Mouse (Mus musculus): ENCODE data around the gene Lyrm9. TPM values are rescaled to one million over a fixed set of nuclear protein-coding genes. Genes with fewer than 3 reads are reported as not detected.
A peak's percentile ranks its signal among the peaks of the same experiment; 100 is the strongest.

Gene Lyrm9
- polyA plus RNA-seq, 1 experiment from 2014 or later, result 13.9 TPM

DNA sequence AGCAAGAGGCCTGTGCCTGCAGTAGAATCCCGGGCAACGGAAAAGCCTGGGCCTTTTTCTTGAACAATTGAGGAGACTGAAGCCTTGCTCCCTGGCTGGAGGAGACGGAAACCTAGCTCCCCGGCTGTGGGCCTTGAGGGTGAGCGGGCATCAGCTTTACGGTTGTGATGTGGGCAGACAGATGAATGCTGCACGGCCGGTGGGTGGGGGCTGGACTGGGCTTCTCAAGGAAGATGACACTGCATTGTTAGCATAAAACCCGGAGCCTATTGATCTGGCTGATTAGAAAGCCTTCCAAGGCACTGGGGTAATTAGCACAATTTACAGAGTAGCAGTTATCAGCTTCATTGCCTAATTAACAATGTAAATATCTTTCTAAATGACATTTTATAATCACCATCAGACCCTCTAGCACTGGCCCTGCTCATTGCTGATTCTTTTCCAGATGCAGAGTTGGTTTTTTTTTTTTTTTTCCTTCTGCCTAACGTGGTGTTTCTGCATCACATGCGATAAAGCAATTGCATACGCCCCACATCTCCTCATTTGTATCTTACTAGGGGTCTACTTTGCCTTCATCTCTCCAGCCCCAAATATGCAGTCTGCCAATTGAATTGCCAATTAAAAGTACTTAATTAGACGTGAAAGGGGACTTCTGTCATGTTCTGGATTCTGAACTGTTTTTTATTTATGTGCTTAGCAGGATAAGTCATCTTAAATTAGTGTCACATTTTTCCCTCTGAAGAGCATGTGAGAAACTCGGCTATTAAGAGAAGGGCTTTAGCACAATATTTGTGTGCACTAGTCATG, 10.2 kb upstream of the Lyrm9 start:
- Histone ChIP-seq H3K4me1 (ENCODE audit: insufficient read depth) (no peaks in the 10 kb centered on the region), H3K27ac (ENCODE audit: low read depth) (no peak overlapping the region), H3K36me3 (ENCODE audit: insufficient read depth) (no peaks in the 10 kb centered on the region), H3K4me3 (ENCODE audit: low read depth, low read length) (no peak overlapping the region), H3K9ac (no peak overlapping the region), H3K9me3 (ENCODE audit: low read depth, low read length) (no peaks in the 10 kb centered on the region), H3K4me2 (no peak overlapping the region), H3K27me3 (ENCODE audit: insufficient read depth, low read length) (no peaks in the 10 kb centered on the region)
- TF ChIP-seq CTCF (IDR thresholded peaks at IDR 0.05; ENCODE audit: low read depth), result no peak
- ATAC-seq (ENCODE audit: insufficient read depth) (no peak), DNase-seq (no peak)
- 64% methylated on average over 14 of the region's 14 CpGs for WGBS

DNA sequence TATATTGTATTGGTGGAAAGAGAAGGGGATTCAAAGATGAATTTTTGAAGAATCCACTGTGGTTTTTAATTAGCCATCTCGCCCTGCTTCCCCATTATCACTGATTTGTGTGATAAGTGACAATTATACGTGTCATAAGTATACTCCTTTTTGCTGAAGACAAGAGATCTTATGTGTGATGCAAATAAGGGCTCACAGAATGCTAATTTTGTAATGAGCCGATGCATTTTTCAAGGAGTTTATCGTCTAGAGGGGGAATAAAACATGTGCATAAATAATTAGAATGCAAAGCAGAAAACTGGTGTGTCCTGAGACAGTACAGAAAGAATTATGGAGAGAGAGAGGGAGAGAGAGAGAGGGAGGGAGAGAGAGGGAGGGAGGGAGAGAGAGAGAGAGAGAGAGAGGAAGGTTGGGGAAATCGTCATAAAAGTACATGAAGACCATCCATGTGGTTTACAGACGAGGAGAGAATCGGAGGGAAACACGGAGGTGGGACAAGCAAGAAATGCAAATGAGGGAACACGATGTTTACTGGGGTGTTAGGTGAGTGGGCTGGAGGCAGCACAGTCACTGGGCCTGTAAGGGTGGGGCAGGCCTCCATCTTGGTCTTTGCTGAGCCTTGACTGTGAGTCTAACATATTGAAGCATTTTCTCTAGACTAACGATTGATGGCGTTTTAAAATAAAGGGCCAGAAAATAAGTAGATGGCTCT, 8.9 kb upstream of the Lyrm9 start:
- Histone ChIP-seq H3K9me3 (ENCODE audit: low read depth, low read length) (no peaks in the 10 kb centered on the region), H3K4me2 (no peak overlapping the region), H3K27me3 (ENCODE audit: insufficient read depth, low read length) (no peaks in the 10 kb centered on the region), H3K9ac (no peak overlapping the region), H3K36me3 (ENCODE audit: insufficient read depth) (no peaks in the 10 kb centered on the region), H3K27ac (ENCODE audit: low read depth) (no peak overlapping the region), H3K4me1 (ENCODE audit: insufficient read depth) (no peaks in the 10 kb centered on the region), H3K4me3 (ENCODE audit: low read depth, low read length) (no peak overlapping the region)
- no peak for TF ChIP-seq CTCF (IDR thresholded peaks at IDR 0.05; ENCODE audit: low read depth)
- DNase-seq (no peak), ATAC-seq (ENCODE audit: insufficient read depth) (no peak)
- 78% methylated on average over 11 of the region's 11 CpGs for WGBS

DNA sequence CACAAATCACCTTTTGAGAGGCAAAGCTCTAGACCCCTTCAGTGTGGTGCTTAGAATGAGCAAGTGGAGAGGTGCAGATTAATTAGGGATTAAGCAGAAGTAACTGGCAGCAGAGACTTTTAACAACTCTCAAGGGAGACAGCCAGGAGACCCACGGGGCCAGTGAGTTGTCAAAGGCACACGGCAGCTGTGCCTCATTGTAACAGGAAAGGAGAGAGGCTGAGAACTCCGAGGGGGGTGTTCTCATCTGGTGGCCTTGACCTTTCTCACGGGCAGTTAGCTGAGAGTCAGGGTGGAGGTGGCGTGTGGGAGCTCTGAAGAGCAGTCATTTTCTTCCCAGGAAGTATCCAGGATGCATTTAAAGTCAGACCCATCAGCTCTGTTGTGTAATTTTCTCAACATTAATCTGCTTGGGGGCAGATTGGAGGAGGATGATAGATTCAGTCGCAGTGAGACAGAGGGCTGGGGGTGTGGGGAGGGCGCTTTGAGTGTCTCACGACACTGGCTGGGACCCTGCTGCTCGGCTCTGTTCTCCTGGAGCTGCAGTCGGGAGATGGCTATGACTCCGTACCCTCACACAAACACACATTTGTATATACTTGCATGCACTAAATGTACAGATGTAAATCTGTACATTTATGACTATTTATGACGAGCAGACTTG, 5.9 kb upstream of the Lyrm9 start:
- H3K4me2 ChIP-seq, result no peak overlapping the region
- H3K36me3 ChIP-seq (ENCODE audit: insufficient read depth), result no peaks in the 10 kb centered on the region
- H3K9me3 ChIP-seq (ENCODE audit: low read depth, low read length), result no peaks in the 10 kb centered on the region
- no peak for TF ChIP-seq CTCF (IDR thresholded peaks at IDR 0.05; ENCODE audit: low read depth)
- DNase-seq (no peak), ATAC-seq (ENCODE audit: insufficient read depth) (no peak)
- WGBS, result 23% methylated on average over 12 of the region's 12 CpGs
- no peaks in the 10 kb centered on the region for H3K27me3 ChIP-seq (ENCODE audit: insufficient read depth, low read length)
- H3K4me3 ChIP-seq (ENCODE audit: low read depth, low read length), result no peak overlapping the region
- no peaks in the 10 kb centered on the region for H3K4me1 ChIP-seq (ENCODE audit: insufficient read depth)
- H3K9ac ChIP-seq, result no peak overlapping the region
- H3K27ac ChIP-seq (ENCODE audit: low read depth), result no peak overlapping the region

DNA sequence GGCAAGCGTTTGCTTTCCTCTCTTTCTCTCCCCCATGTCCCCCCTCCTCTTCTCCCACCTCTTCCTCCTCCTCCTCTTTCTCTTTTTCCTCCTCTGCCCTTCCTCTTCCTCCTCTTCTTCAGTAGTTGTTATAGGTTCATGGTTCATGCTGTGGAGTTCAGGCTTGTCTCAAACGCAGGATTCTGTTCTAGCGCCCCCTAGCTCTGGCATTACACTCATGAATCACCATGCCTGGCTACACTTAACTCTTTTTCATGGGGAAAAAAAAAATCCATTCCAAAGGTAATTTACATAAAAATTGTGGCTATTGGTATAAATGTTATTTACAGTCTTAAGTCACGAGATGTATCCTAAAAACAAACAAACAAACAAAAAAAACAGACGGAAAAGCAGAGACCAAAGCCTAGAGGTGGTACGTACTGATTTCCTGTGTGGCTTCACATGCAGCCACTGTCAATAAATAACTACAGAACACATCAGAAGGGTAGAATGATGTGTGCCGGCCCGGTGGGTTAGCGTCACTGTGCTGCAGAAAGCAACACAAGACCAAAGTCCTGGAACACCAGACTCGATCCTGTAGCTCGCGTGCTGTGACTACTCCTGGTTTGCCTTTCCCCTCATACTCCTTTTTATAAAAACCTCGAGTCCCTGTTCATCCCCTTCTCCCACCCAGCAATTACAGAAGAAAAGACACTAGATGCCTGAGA, 3.4 kb upstream of the Lyrm9 start:
- H3K4me3 ChIP-seq (ENCODE audit: low read depth, low read length), result no peak overlapping the region
- no peak for ATAC-seq (ENCODE audit: insufficient read depth)
- TF ChIP-seq CTCF (IDR thresholded peaks at IDR 0.05; ENCODE audit: low read depth), result peak; percentile 69
- H3K27me3 ChIP-seq (ENCODE audit: insufficient read depth, low read length), result no peaks in the 10 kb centered on the region
- H3K27ac ChIP-seq (ENCODE audit: low read depth), result no peak overlapping the region
- H3K9ac ChIP-seq, result no peak overlapping the region
- no peaks in the 10 kb centered on the region for H3K9me3 ChIP-seq (ENCODE audit: low read depth, low read length)
- no peaks in the 10 kb centered on the region for H3K4me1 ChIP-seq (ENCODE audit: insufficient read depth)
- WGBS, result 55% methylated on average over 13 of the region's 13 CpGs
- H3K36me3 ChIP-seq (ENCODE audit: insufficient read depth), result no peaks in the 10 kb centered on the region
- peak; percentile 79 for DNase-seq
- H3K4me2 ChIP-seq, result no peak overlapping the region

DNA sequence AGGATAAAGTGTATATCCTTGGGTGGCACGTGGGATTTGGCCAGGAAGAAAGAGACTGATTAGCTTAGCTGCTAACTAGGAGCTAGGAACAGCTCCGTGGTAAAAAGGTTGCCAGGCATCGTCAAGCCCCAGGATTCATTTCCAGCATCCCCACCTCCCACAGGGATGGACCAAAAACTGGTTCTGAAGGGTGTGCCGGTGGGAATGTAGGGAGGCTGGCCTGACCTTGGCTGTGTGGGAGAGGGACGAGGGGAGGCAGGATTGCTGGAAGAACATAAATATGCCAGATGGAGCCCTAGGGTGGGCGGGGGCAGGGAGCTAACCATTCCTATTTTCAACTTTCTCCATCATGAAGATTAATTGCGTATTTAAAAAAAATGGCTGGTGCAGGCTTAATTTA, 1.2 kb downstream of the Lyrm9 start:
- H3K27ac ChIP-seq (ENCODE audit: low read depth), result no peak overlapping the region
- no peak for TF ChIP-seq CTCF (IDR thresholded peaks at IDR 0.05; ENCODE audit: low read depth)
- H3K9ac ChIP-seq, result no peak overlapping the region
- no peaks in the 10 kb centered on the region for H3K27me3 ChIP-seq (ENCODE audit: insufficient read depth, low read length)
- no peaks in the 10 kb centered on the region for H3K36me3 ChIP-seq (ENCODE audit: insufficient read depth)
- no peak overlapping the region for H3K4me3 ChIP-seq (ENCODE audit: low read depth, low read length)
- H3K4me2 ChIP-seq, result peak overlapping the region; percentile 87
- DNase-seq (no peak), ATAC-seq (ENCODE audit: insufficient read depth) (no peak)
- no peaks in the 10 kb centered on the region for H3K4me1 ChIP-seq (ENCODE audit: insufficient read depth)
- WGBS, result 31% methylated on average over 7 of the region's 7 CpGs
- no peaks in the 10 kb centered on the region for H3K9me3 ChIP-seq (ENCODE audit: low read depth, low read length)

DNA sequence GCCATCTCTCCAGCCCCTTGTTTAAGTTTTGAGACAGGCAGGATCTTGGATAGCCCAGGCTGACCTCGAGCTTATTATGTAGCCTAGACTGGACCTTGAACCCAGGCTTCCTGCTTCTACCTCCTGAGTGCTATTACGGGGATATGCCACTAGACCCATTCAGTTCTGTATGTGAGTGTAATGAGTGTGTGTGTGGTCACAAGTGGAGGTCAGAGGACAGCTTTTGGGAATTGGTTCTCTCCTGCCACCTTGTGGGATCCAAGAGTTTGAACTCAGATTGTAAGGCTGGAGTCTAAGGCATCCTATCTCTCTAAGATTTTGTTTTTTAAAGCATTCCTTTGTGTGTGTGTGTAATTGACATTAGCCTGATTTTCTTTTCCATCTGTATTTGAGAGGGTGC, 2.0 kb downstream of the Lyrm9 start:
- 34% methylated on average over 2 of the region's 2 CpGs for WGBS
- peaks cover 3% of the 10 kb centered on the region; the same call in 1 of the 2 replicates for H3K4me1 ChIP-seq (ENCODE audit: insufficient read depth)
- H3K27ac ChIP-seq (ENCODE audit: low read depth), result no peak overlapping the region

More for the DNA sequence above, 2.0 kb downstream of the Lyrm9 start:
- no peaks in the 10 kb centered on the region for H3K27me3 ChIP-seq (ENCODE audit: insufficient read depth, low read length)
- H3K36me3 ChIP-seq (ENCODE audit: insufficient read depth), result no peaks in the 10 kb centered on the region
- peak; percentile 59 for TF ChIP-seq CTCF (IDR thresholded peaks at IDR 0.05; ENCODE audit: low read depth)
- ATAC-seq (ENCODE audit: insufficient read depth) (no peak), DNase-seq (peak; percentile 66)
- H3K4me2 ChIP-seq, result no peak overlapping the region
- no peaks in the 10 kb centered on the region for H3K9me3 ChIP-seq (ENCODE audit: low read depth, low read length)
- H3K9ac ChIP-seq, result no peak overlapping the region
- no peak overlapping the region for H3K4me3 ChIP-seq (ENCODE audit: low read depth, low read length)

All from lung, embryonic 14.5 days (tissue).